Mouse (Mus musculus) megakaryocyte progenitor cell, adult 5-6 weeks (primary cell): ENCODE results near the gene Actr1a. TPM values are rescaled to one million over a fixed set of nuclear protein-coding genes. Genes with fewer than 3 reads are reported as not detected.

ENCODE experiments used
- ATAC-seq: replicated peaks from 2 replicates; pipeline ENCODE4 v1.8.0; 2016; ENCODE audit warnings: mild to moderate bottlenecking, moderate TSS enrichment, inconsistent platforms; ENCODE audit not compliant: poor library complexity
- total RNA-seq, 2 experiments: library from RNA; stranded (forward) in 1 of 2; stranded (reverse) in 1 of 2; fragments of 157-497, 149-512 nt in 1 of 2; fragments of 200-1000 nt in 1 of 2; gene quantifications; 2 replicates each; pipeline versions ENCODE4 v1.2.3 to v1.2.4; 2015 to 2017

Actr1a gene
- total RNA-seq, 2 experiments from 2014 or later, result 52.2 to 76.3 TPM

DNA sequence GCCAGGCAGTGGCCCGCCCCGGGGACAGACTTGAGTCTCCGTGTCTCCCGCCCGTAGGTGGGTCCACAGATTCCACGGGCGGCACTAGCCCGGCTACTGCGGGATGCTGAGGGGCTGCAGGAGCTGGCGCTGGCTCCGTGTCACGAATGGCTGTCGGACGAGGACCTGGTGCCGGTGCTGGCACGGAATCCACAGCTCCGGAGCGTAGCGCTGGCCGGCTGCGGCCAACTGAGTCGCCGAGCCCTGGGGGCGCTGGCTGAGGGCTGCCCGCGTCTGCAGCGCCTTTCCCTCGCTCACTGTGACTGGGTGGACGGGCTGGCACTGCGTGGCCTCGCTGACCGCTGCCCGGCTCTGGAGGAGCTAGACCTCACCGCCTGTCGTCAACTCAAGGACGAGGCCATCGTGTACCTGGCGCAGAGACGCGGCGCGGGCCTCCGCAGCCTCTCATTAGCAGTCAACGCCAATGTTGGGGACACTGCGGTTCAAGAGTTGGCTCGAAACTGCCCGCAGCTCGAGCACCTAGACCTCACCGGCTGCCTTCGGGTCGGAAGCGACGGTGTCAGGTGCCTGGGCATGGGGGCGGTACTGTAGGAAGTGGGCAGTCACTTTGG lies 66.4 kb downstream of the Actr1a start:
- ATAC-seq, result no peak

GRCm38 (mm10) chr19:46328081-46329030 lies 67.2 kb downstream of the Actr1a start, which contains the start of gene Fbxl15:
Gene Fbxl15 (plus strand): TSS chr19:46328184.
- ATAC-seq, result peak; percentile 72

DNA sequence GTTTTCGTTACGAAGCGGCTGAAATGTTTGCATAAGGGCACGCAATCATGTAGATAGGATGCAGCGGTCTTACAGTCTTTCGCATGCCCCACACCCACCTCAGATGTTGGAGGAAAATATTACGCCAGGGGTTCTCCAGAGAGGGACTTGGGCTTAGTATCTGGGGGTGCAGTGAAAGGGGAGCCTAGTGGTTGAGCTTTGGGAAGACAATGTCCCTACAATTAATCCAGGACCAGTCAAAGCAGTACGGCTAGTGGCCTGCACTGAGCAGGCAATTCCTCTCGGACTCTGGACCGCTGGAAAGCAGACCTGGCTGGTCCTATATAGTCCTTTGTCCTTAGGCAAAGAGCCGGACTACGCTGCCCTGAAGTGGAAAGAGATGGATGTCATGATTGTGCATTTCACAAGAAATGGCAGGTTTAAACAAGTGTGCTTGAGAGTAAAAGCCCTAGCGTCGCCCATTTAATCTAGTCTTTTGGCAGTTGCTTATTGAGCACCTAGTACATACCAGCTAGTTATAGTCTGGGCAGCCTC lies 68.0 kb downstream of the Actr1a start:
- no peak for ATAC-seq

Other genes with a start within 250 kb of the Actr1a start
- gene Pitx3, start 247.4 kb downstream of the Actr1a start, total RNA-seq (2015), result not detected in 2 replicates
- not detected in 2 replicates for gene Pitx3, start 247.4 kb downstream of the Actr1a start, total RNA-seq (2017)
- gene Gbf1, start 243.2 kb downstream of the Actr1a start, total RNA-seq (2015), result 43.9 and 48.7 TPM in 2 replicates
- 21.8 and 39.4 TPM in 2 replicates for gene Gbf1, start 243.2 kb downstream of the Actr1a start, total RNA-seq (2017)
- gene Nfkb2, start 91.4 kb downstream of the Actr1a start, total RNA-seq (2015), result 4.7 and 5.5 TPM in 2 replicates
- gene Nfkb2, start 91.4 kb downstream of the Actr1a start, total RNA-seq (2017), result 4.0 and 5.0 TPM in 2 replicates
- 0.30 TPM in 1 of 2 replicates, not detected in the other for gene Psd, start 68.6 kb downstream of the Actr1a start, total RNA-seq (2015)
- 0.12 and 0.84 TPM in 2 replicates for gene Psd, start 68.6 kb downstream of the Actr1a start, total RNA-seq (2017)
- 0.72 and 1.4 TPM in 2 replicates for gene Fbxl15, start 67.6 kb downstream of the Actr1a start, total RNA-seq (2015)
- 0.71 and 2.7 TPM in 2 replicates for gene Fbxl15, start 67.6 kb downstream of the Actr1a start, total RNA-seq (2017)
- 41.4 and 42.1 TPM in 2 replicates for gene Cuedc2, start 57.0 kb downstream of the Actr1a start, total RNA-seq (2015)
- 148 and 184 TPM in 2 replicates for gene Cuedc2, start 57.0 kb downstream of the Actr1a start, total RNA-seq (2017)
- gene Mfsd13a, start 54.6 kb downstream of the Actr1a start, total RNA-seq (2015), result 65.8 and 66.4 TPM in 2 replicates
- 15.3 and 17.4 TPM in 2 replicates for gene Mfsd13a, start 54.6 kb downstream of the Actr1a start, total RNA-seq (2017)
- gene 2310034G01Rik, start 45.4 kb downstream of the Actr1a start, total RNA-seq (2015), result 0.61 and 1.5 TPM in 2 replicates
- gene 2310034G01Rik, start 45.4 kb downstream of the Actr1a start, total RNA-seq (2017), result 0.29 and 1.8 TPM in 2 replicates
- gene Sufu, start 1.1 kb upstream of the Actr1a start, total RNA-seq (2015), result 12.9 and 14.9 TPM in 2 replicates
- 6.6 and 7.0 TPM in 2 replicates for gene Sufu, start 1.1 kb upstream of the Actr1a start, total RNA-seq (2017)
- gene Trim8, start 106.0 kb upstream of the Actr1a start, total RNA-seq (2015), result 9.7 and 18.0 TPM in 2 replicates
- gene Trim8, start 106.0 kb upstream of the Actr1a start, total RNA-seq (2017), result 12.8 and 12.9 TPM in 2 replicates
- 12.5 and 15.6 TPM in 2 replicates for gene Arl3, start 177.4 kb upstream of the Actr1a start, total RNA-seq (2015)
- gene Arl3, start 177.4 kb upstream of the Actr1a start, total RNA-seq (2017), result 10.2 and 13.4 TPM in 2 replicates
- gene Sfxn2, start 177.6 kb upstream of the Actr1a start, total RNA-seq (2015), result 7.8 and 9.2 TPM in 2 replicates
- 8.9 and 9.7 TPM in 2 replicates for gene Sfxn2, start 177.6 kb upstream of the Actr1a start, total RNA-seq (2017)
- gene Wbp1l, start 203.3 kb upstream of the Actr1a start, total RNA-seq (2015), result 17.0 and 18.4 TPM in 2 replicates
- 23.3 and 25.7 TPM in 2 replicates for gene Wbp1l, start 203.3 kb upstream of the Actr1a start, total RNA-seq (2017)